Mouse (Mus musculus) embryonic stem cell, embryonic (primary cell): ENCODE data around the gene Celf2.

ENCODE experiments used
- CTCF ChIA-PET, 4 experiments: fragments of 300-600 bp in 2 of 4; fragments of 350-600 bp in 2 of 4; sonication (Branson Sonifier 250); formaldehyde crosslinking; loops; one replicate each; lab custom pipeline; 2022; ENCODE audit warnings: inconsistent platforms in 2 of 4; lab: Charles Lee
- POLR2A ChIA-PET, 4 experiments: fragments of 300-600 bp in 2 of 4; fragments of 350-600 bp in 2 of 4; sonication (Branson Sonifier 250); formaldehyde crosslinking; loops; one replicate each; lab custom pipeline; 2022; ENCODE audit warnings: antibody characterized with exemption in 4 of 4, inconsistent platforms in 1 of 4; lab: Charles Lee

Gene Celf2

DNA sequence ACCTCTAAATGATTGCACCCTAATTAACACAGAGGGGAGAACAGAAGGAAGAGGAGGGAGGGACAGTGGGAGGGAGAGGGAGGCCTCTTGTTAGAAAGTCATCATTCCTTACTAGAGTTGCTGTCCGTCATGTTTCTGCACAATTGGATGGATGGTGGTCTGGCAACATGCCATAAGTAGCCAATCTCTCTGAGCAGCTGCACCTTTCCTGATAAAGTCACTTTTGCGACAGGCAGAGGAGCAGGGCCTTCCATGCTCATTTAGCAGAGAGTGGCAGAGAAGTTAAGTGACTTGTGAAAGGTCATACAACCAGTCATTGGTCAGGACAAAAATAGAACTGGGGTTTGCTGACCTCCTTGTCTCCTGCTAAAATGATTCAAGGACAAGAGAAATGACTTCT, 747.0 kb downstream of the Celf2 start:
- CTCF ChIA-PET, result no interaction called here
- POLR2A ChIA-PET, result interaction anchor here in 1 of 4 experiments (1.1 kb wide), 1 partner anchor 66 kb away, joined by 3 read pairs; no protein-coding TSS in a partner anchor

DNA sequence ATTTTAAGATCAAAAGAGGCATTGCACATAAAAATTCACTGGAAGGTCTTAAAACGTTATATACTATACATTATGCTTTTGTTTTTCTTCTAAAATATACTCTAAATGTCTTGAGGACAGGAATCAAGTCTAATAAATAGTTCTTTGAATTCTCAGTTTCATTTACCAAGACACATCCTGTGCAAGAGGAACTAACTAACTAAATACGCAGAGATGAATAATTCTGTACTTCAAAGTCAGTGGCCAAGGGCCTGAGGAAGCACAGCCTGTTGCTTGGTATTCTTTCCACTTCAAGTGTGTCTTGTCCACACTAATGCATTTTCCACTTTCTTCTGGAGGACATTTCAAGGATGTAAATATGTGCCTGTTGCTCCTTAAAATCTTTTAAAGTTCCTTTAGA, 766.2 kb downstream of the Celf2 start:
- POLR2A ChIA-PET, result no interaction called here
- CTCF ChIA-PET, result no interaction called here

DNA sequence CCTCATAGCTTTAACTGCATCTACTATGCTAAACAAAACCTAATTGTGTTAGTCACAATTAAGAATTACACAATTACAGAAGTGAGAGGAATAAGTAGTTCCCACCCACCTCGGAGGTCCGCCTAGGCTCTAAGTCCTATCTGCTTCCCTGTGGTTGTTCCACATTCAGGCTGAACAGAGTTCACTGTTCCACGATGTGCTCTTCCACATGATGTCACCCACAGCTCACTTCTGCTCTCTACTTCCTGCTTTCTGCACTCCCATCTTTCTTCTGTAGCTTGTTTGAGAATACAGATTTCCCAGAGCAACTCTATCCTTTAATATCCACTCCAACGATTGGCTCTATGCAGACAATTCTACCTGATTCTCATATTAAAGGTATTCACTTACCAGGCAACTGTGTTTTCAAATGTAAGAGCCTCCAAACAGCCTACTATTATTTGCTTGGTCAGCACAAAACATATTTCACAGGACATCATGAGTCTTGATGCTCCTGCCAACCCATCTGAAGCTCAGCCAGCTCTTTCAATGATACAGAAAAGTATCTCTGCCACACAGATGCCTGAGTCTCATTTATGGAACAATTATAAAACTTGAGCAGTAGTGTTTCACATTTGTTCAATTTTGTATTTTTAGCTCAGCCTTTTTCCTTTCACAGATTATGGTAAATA, 769.2 kb downstream of the Celf2 start:
- ChIA-PET POLR2A (no interaction called here), CTCF (no interaction called here)

DNA sequence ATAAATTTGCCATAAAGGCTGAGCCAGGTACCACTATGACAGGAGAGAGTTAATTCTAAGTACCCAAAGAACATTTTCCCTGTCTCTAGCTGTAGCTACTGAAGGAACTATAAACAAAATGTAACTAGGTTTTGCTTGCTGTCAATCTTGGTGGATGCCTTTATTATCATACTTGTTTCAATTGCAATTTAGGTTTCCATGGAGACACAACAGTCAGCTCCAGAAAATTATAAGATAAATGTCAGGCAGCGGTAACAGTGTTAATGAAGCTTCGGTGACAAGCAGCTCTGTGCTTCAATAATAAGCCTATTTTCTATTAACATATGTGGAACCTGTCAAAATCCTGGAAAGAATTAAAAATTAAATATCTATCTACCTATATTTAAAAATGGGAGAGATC, 777.3 kb downstream of the Celf2 start:
- POLR2A ChIA-PET, result interaction anchor here in 1 of 4 experiments (0.6 to 0.7 kb wide), 2 partner anchors 104 to 567 kb away, joined by 4 read pairs; no protein-coding TSS in a partner anchor
- CTCF ChIA-PET, result no interaction called here

DNA sequence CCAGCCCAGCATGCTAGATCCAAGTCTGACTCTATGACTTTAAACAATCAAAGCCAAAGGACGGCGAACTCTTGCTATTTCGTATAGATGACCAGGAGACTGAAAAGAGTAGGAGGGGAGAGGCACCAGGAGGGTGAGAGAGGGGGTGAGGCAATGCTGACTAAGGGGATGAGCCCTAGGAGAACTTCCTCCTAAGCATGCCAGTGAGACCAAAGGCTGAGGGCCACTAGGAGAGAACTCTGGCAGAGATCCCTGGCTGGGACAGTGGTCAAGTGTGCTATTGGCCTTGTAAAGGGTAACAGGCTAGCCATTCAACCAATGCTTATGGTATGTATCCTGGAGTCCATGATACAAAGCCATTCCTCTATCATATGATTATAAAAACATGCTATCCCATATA, 778.5 kb downstream of the Celf2 start:
- ChIA-PET POLR2A (no interaction called here), CTCF (no interaction called here)

DNA sequence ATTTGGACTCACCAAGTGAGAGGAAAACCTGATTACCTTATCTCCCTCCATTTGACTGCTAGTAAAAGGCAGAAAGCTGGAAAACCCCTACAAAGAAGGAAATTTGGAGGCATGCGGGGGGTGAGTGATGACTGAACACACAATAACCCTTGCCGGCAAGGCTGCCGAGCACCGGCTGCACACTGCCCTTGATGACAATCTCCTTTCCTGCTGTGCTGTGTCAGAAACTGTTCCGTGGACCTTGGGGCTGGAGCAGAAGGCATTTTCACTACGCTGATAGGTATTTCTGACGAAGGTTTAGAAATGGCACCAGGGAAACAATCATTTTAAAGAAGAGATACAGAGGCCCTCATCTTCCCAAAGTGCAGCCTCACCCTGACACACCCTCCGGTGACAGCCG, 779.4 kb downstream of the Celf2 start:
- POLR2A ChIA-PET, result no interaction called here

DNA sequence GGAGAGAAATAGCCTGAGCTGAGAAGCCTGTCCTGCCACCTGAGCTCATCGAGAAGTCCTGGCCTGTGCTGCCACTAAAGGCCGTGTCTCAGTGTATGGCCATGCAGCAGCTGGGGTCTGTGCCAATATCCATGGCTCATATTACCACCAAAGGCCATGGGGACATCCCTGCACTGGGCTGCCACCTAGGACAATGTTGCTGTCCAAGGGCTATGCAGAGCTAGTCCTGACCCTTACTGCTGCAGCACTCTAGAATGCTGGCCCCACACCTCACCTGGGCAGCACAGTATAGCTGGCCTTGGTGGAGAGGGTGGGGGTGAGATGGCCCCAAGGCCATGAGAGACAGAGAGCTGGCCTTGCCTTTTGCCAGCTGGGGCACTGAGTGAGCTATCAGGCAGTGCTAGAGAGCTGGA, 780.5 kb downstream of the Celf2 start:
- ChIA-PET CTCF (no interaction called here), POLR2A (no interaction called here)

More for the DNA sequence above, 779.4 kb downstream of the Celf2 start:
- CTCF ChIA-PET, result no interaction called here

DNA sequence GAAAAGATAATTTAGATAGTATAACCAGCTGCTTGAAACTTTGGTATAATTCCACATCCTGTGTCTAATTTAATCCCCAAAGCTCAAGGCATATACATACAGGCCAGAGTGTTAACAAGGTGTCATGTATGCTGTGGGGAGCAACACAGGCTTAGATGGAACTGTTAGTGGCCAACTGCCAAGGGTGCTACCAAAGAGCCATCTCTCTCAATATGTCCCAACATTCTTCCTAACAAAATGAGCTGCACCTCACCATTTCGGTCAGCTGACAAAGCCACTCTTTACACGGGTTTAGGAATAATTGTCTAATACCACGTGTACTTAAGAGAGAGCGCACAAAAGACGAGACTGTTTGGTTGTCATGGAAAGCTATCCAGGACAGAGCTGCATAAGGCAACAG, 782.0 kb downstream of the Celf2 start:
- ChIA-PET POLR2A (no interaction called here), CTCF (no interaction called here)

DNA sequence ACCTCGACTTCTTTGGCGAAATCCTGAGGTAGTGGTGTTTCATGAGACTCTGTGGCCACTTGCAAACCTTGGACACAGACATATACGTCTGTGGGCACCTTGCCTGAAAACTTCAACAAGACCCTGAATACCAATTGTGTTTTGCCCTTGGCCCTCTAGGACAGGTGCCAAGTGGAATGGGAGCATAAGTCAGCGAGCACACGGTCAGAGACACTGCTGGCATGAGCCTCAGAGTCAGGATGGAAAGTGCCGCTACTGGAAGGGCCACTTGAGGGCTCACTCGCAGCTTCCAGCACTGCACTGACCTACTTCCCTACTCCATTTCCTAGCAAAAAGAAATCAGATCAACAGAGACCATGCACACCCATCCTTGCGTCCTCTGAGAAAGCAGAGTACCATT, 783.3 kb downstream of the Celf2 start:
- ChIA-PET CTCF (no interaction called here), POLR2A (no interaction called here)

DNA sequence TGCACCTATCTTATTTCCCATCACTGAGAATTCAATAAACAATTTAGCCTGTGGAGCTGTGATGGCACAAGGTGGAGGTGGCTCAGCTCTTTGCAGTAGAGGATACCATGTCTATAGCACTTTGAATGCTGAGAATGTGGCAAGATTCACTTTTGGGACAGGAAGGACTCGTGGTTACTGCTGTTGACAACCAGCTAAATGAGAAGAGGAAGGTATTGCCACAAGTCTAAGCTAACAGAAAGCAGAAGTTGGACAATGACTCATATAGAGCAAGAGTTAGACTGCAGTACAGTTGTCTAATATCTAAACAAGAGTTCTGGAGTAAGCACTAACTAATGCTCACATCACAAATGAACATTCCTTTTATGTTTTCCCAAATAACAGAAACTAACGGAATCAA, 785.8 kb downstream of the Celf2 start:
- ChIA-PET CTCF (no interaction called here), POLR2A (interaction anchor here in 1 of 4 experiments (0.5 kb wide), 1 partner anchor 12 kb away, joined by 4 read pairs; no protein-coding TSS in a partner anchor)

DNA sequence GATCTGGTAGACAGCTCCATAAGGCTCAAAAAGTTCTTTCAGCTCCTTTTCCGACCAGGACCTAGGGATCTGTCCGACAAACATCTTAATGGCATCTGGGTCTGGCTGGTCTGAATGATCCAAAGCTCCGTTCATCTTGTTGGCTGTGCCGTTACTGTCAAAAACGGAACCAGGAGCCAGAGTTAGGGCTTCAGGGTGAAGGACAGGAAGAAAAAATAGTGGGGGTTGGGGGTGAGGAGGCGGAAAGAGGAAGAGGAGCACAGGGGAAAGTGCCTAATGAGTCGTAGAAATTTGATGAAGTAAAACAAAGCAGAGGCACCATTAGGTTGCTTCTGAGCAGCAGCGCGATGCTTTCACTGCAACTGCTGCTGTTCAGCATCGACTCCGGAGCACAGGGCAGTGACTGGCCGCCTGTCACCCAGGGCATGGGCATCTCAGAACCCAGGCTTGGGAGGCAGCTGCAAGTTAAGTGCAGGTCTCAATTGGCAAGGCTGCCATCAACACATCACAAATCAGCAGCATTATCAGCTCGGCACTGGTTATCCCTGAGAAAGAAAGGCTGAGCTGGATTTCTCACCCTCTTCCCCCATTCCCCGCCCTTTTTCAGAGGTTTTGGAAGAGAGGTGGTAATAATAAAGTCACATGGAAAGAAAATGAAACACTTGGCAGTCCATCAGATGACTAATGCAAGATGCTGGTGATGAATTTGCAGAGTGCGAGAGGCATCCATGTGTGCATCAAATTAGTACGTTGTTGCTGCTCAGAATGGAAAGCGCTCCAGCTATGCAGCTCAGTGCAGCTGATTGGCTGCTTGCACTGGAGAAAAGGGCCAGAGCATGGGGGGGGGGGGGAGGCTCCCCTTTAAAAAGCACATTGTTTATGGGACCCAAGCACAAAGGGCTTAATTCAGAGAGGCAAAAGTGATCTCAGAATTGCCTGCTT, 787.6 kb downstream of the Celf2 start:
- POLR2A ChIA-PET, result no interaction called here
- CTCF ChIA-PET, result interaction anchor here in 2 of 4 experiments (0.6 to 1.1 kb wide), 2 partner anchors 12 to 253 kb away, joined by 4 read pairs; no protein-coding TSS in a partner anchor

DNA sequence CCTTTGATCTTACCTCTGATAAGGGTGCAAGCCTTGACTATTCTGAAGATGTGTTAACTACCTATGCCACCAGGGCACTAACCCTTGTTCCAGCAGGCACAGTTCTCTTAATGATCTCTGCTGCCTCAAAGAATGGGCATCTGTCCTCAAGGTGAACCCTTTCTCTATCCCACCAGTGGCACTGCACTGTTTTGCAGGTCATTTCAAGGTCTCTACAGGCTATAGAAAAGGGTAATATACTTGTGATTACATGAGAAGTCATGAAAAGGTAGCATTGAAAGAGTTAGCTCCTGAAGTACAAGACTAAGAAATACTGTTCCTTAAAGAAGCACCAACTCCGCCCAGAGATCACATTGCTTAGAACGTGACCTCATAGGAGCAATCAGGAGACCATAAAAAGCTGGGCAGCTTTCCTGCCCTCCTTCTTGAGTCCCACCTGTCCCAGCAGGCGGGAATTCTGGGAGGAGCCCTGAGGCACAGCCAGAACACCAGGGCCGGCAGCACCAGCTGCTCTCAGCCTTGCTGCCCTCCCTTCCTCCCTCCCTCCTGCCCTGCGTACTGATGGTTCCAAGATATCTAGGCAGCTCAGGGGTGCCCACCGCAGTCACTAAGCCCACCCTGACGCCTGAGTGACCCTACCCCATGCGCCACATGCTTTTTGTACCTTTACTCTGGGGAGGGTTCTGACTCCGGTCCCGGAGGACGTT, 788.5 kb downstream of the Celf2 start:
- ChIA-PET CTCF (interaction anchor here in 1 of 4 experiments (1.1 kb wide), 1 partner anchor 252 kb away, joined by 4 read pairs; no protein-coding TSS in a partner anchor), POLR2A (no interaction called here)

DNA sequence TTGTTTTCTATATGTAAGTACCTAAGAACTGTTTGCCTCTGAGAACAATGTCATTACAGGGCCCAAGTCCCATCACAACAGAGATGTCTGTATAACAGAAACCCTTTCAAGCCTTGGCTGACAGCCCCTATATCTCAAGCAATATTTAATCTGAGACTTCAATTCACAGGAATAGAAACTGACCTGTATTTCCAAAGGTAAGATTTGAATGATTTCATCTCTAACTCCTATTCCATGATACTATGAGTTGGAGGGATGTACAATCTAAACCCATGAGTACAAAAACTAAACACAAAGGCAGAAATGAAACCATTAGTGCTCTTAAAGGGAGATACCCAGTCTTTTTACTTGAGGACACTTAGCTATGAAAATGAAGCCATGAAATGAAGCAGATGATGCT, 790.5 kb downstream of the Celf2 start:
- ChIA-PET CTCF (no interaction called here), POLR2A (no interaction called here)

DNA sequence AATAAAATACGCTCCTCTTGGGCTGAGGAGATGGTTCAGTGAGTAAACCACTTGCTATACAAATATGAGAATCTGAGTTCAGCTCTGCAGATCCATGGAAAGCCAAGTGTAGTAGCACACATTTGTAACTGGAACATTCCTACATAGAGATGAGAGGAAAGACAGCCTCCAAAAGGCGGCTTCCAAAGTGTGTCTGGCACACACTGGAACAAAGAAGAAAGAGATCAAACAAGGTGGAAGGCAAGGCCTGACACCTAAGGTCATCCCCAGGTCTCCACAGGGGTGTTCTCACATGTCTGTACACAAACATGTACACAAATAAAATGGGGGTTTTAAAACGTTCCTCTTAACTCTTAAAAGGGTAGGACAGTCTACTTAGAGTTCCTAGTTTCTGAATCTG, 791.4 kb downstream of the Celf2 start:
- ChIA-PET CTCF (no interaction called here), POLR2A (no interaction called here)

DNA sequence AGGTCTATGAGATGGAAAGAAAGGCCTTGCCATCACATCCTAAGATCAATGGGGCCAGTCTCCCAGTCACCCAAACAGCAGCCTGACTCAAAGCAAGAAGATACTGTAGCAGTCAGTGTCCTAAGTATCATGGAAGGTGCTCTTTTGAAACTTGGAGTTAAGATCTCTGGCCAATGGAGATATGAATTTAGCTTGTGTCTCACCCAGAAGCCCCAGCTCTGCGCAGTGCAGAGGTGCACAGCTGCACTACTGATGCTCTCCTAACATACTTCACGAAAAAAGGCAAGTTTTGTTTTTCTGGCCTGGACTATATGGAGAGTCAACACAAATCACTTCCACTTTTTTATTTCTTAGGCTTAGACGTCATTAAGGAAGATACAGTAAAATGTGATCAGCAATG, 793.8 kb downstream of the Celf2 start:
- POLR2A ChIA-PET, result no interaction called here
- CTCF ChIA-PET, result no interaction called here

DNA sequence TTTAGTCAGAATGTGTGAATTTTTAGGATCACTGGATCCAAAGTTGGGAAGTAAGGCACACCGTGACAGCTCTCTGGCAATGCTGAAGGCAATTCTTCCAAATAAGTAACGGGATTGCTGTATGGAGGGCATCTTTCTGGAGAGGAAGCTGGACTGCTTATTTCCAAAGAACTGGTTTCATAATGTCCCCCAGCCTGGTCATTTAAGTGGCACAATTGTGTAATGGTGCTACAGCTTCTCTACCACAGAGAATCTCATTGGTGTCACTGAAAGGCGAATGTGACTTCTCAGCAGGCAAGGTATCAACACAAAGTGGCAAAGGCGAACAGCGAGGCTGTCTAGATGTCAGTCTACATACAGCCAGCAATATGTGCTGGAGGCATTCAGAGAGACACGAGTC, 795.8 kb downstream of the Celf2 start:
- ChIA-PET POLR2A (no interaction called here), CTCF (no interaction called here)

DNA sequence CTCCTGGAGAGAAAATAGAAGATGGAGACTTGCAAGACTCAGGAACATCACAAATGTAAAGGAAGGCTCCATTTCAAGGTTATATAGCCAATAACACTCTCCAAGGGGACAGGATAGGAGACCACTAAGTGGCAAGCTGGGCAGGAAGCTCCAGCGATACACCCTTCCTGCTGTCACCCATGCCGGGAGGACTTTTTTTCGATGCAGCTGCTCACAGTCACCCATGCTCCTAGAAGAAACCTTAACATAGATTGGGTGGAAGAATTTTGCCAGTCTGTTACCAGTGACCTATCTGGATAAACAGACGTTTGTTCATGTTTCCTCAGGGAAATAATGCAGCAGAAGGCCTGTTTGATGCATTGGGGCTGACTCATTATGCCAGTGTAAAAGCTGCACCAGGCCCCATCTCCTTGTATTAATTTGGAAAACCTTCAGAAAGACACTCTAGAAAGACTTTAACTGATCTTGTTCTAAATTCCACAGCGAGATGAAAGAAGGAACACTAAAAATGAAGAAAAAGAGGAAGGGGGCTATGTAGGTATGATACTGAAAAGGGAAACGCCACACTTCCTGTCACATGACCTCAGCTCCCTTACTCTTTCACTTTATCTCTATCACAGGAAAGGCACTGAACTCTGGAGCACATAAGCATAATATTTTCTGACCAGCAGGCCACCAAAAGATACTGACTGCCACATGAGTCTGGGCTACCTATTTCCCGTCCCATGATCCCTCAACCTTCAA, 798.5 kb downstream of the Celf2 start:
- ChIA-PET POLR2A (interaction anchor here in 1 of 4 experiments (1.3 kb wide), 1 partner anchor 11 kb away, joined by 4 read pairs; no protein-coding TSS in a partner anchor), CTCF (no interaction called here)

DNA sequence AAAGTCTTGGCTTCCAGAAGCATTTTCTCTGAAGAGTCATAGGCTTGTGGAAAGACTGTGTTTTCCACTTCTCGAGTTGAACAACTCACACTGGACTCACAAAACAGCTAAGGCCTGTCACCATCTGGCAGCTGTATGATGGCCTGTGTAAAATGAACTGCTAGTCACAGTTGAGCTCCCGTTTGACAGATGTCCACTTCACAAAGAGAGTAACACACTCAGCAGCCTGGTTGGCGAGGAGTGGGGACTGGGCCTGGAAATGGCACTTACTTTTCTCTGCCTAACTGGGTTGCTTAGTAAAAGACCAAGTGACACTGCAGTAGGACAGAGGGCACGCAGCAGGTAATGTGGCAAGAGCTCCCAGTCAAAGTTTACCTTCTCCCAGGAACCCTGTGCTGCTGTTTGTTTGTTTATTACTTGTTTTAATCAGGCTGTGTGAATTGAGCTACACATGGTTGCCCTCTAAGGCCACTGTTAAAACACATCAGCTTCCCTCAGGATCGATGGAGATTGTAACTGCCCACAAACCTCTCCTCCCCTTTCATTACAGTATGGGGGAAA, 801.3 kb downstream of the Celf2 start:
- ChIA-PET POLR2A (no interaction called here), CTCF (interaction anchor here in 2 of 4 experiments (0.5 to 0.6 kb wide), 2 partner anchors 79 to 583 kb away, joined by 3 read pairs; no protein-coding TSS in a partner anchor)
